Mouse (Mus musculus): ENCODE data around the gene Tufm.

- no peak for TF ChIP-seq CTCF (conservative IDR thresholded peaks at IDR 0.05; ENCODE audit: low read length)
- TF ChIP-seq NANOG (IDR thresholded peaks at IDR 0.05; ENCODE audit: borderline replicate concordance, low read length): no peak
- no peak for TF ChIP-seq POU5F1 (IDR thresholded peaks at IDR 0.05; ENCODE audit: borderline replicate concordance, low read length)
Measured at GRCm38 (mm10) chr7:126450641-126451040, 36.5 kb upstream of the Tufm start.
